Mouse (Mus musculus) CH12.LX (cell line): ENCODE data around the gene Nebl. TPM values are rescaled to one million over a fixed set of nuclear protein-coding genes. Genes with fewer than 3 reads are reported as not detected.
A peak's percentile ranks its signal among the peaks of the same experiment; 100 is the strongest.

Experiments used
- DNase-seq: peaks from one replicate; pipeline ENCODE4 v3.0.0-alpha.2; 2013; ENCODE audit errors: extremely low read depth
- H3K27ac ChIP-seq: 2 replicates; pipeline ENCODE4 v1.5.1; 2012; ENCODE audit warnings: low read depth, mild to moderate bottlenecking, control low read depth, moderate library complexity; ENCODE audit not compliant: insufficient read depth
- H3K27me3 ChIP-seq: replicated peaks from 2 replicates; pipeline ENCODE3; 2012; ENCODE audit warnings: inconsistent platforms
- H3K36me3 ChIP-seq, 2 experiments: replicated peaks in 1 of 2; 2 replicates each; pipeline versions ENCODE3 to v1.6.1; 2012; ENCODE audit warnings: inconsistent platforms in 1 of 2, low read length in 1 of 2, mild to moderate bottlenecking in 1 of 2, mixed read lengths in 1 of 2, moderate library complexity in 1 of 2; ENCODE audit not compliant: control insufficient read depth in 1 of 2, insufficient read depth in 1 of 2
- H3K4me1 ChIP-seq, 2 experiments: 2 replicates each; pipeline ENCODE4 v1.6.1; 2012; ENCODE audit warnings: inconsistent platforms in 1 of 2, moderate library complexity in 1 of 2; ENCODE audit not compliant: insufficient read depth in 2 of 2, control insufficient read depth in 1 of 2
- H3K4me2 ChIP-seq: 2 replicates; pipeline ENCODE4 v1.6.1; 2012; ENCODE audit warnings: low read depth, mild to moderate bottlenecking, control low read depth; ENCODE audit not compliant: poor library complexity, insufficient read depth, severe bottlenecking
- H3K4me3 ChIP-seq, 3 experiments: fragments of 150-350 bp in 1 of 3; sonication (generic) in 1 of 3; replicated peaks in 1 of 3; 2 replicates each; pipeline versions ENCODE3 to v1.5.1; 2011 to 2012; ENCODE audit warnings: low read depth in 2 of 3, low read length in 2 of 3, mild to moderate bottlenecking in 2 of 3, moderate library complexity in 2 of 3, control low read depth in 1 of 3, improper control_type of control experiment in 1 of 3, inconsistent platforms in 1 of 3, mixed read lengths in 1 of 3; ENCODE audit not compliant: poor library complexity in 1 of 3
- H3K79me2 ChIP-seq: replicated peaks from 2 replicates; pipeline ENCODE4 v1.6.1; 2012; ENCODE audit warnings: mild to moderate bottlenecking, moderate library complexity; ENCODE audit not compliant: control insufficient read depth, poor library complexity, insufficient read depth, severe bottlenecking; ENCODE audit errors: extremely low read depth
- H3K9ac ChIP-seq: 2 replicates; pipeline ENCODE4 v1.6.1; 2012; ENCODE audit warnings: low read depth, mild to moderate bottlenecking, control low read depth, moderate library complexity; ENCODE audit not compliant: insufficient read depth
- H3K9me3 ChIP-seq: replicated peaks from 2 replicates; pipeline ENCODE3; 2012; ENCODE audit warnings: low read length, inconsistent platforms, mixed read lengths
- BHLHE40 ChIP-seq: IDR thresholded peaks from 2 replicates; pipeline ENCODE4 v1.6.1; 2011; ENCODE audit warnings: mild to moderate bottlenecking, low read depth, low read length, improper control_type of control experiment
- CHD1 ChIP-seq: IDR thresholded peaks from 2 replicates; pipeline ENCODE4 v1.6.1; 2012; ENCODE audit warnings: low read depth, low read length, improper control_type of control experiment, inconsistent platforms
- CHD2 ChIP-seq: IDR thresholded peaks from 2 replicates; pipeline ENCODE4 v1.6.1; 2011; ENCODE audit warnings: low read length, improper control_type of control experiment
- E2F4 ChIP-seq: IDR thresholded peaks from 2 replicates; pipeline ENCODE4 v1.6.1; 2011; ENCODE audit warnings: low read depth, low read length, improper control_type of control experiment; ENCODE audit not compliant: insufficient replicate concordance
- EP300 ChIP-seq: IDR thresholded peaks from 2 replicates; pipeline ENCODE4 v1.6.1; 2011; ENCODE audit warnings: low read length, improper control_type of control experiment
- ETS1 ChIP-seq: conservative IDR thresholded peaks from 2 replicates; pipeline ENCODE4 v1.6.1; 2012; ENCODE audit warnings: low read depth, mild to moderate bottlenecking, inconsistent platforms, low read length, improper control_type of control experiment, moderate library complexity
- GABPA ChIP-seq: IDR thresholded peaks from 2 replicates; pipeline ENCODE4 v1.6.1; 2012; ENCODE audit warnings: low read depth, low read length, improper control_type of control experiment, inconsistent platforms; ENCODE audit not compliant: insufficient replicate concordance
- HCFC1 ChIP-seq: IDR thresholded peaks from 2 replicates; pipeline ENCODE4 v1.6.1; 2012; ENCODE audit warnings: low read depth, mild to moderate bottlenecking, inconsistent platforms, low read length, improper control_type of control experiment
- IRF4 ChIP-seq: IDR thresholded peaks from 2 replicates; pipeline ENCODE4 v1.6.1; 2014; ENCODE audit warnings: low read depth, mild to moderate bottlenecking, inconsistent platforms, low read length, improper control_type of control experiment
- JUN ChIP-seq: IDR thresholded peaks from 2 replicates; pipeline ENCODE4 v1.6.1; 2011; ENCODE audit warnings: low read depth, mild to moderate bottlenecking, low read length, improper control_type of control experiment, moderate library complexity; ENCODE audit not compliant: insufficient read depth
- JUND ChIP-seq: conservative IDR thresholded peaks from 2 replicates; pipeline ENCODE4 v1.6.1; 2011; ENCODE audit warnings: low read depth, low read length, improper control_type of control experiment
- KAT2A ChIP-seq: IDR thresholded peaks from 2 replicates; pipeline ENCODE4 v1.6.1; 2012; ENCODE audit warnings: low read length, improper control_type of control experiment, inconsistent platforms; ENCODE audit not compliant: insufficient replicate concordance
- MAFK ChIP-seq: IDR thresholded peaks from 2 replicates; pipeline ENCODE4 v1.6.1; 2011; ENCODE audit warnings: low read length, improper control_type of control experiment; ENCODE audit not compliant: insufficient replicate concordance
- MAX ChIP-seq: IDR thresholded peaks from 2 replicates; pipeline ENCODE4 v1.6.1; 2011; ENCODE audit warnings: low read length, improper control_type of control experiment
- MAZ ChIP-seq: IDR thresholded peaks from 2 replicates; pipeline ENCODE4 v1.6.1; 2012; ENCODE audit warnings: low read depth, mild to moderate bottlenecking, inconsistent platforms, low read length, improper control_type of control experiment, moderate library complexity
- MEF2A ChIP-seq: IDR thresholded peaks from 2 replicates; pipeline ENCODE4 v1.6.1; 2014; ENCODE audit warnings: low read depth, mild to moderate bottlenecking, inconsistent platforms, low read length, improper control_type of control experiment, borderline replicate concordance
- MXI1 ChIP-seq: IDR thresholded peaks from 2 replicates; pipeline ENCODE4 v1.6.1; 2011; ENCODE audit warnings: mild to moderate bottlenecking, low read depth, low read length, improper control_type of control experiment
- MYC ChIP-seq: IDR thresholded peaks from 2 replicates; pipeline ENCODE4 v1.6.1; 2011; ENCODE audit warnings: low read depth, mild to moderate bottlenecking, improper control_type of control experiment, low read length
- POLR2AphosphoS2 ChIP-seq: IDR thresholded peaks from 2 replicates; pipeline ENCODE4 v1.6.1; 2011; ENCODE audit warnings: low read depth, low read length, improper control_type of control experiment
- RCOR1 ChIP-seq: conservative IDR thresholded peaks from 2 replicates; pipeline ENCODE4 v1.6.1; 2012; ENCODE audit warnings: low read depth, mild to moderate bottlenecking, inconsistent platforms, low read length, improper control_type of control experiment
- SIN3A ChIP-seq: IDR thresholded peaks from 2 replicates; pipeline ENCODE4 v1.6.1; 2012; ENCODE audit warnings: low read length, improper control_type of control experiment, inconsistent platforms
- SMC3 ChIP-seq: IDR thresholded peaks from 2 replicates; pipeline ENCODE4 v1.6.1; 2011; ENCODE audit warnings: low read depth, low read length, improper control_type of control experiment
- TCF12 ChIP-seq: IDR thresholded peaks from 2 replicates; pipeline ENCODE4 v1.6.1; 2014; ENCODE audit warnings: low read depth, mild to moderate bottlenecking, inconsistent platforms, low read length, improper control_type of control experiment
- ZMIZ1 ChIP-seq: IDR thresholded peaks from 2 replicates; pipeline ENCODE4 v1.6.1; 2012; ENCODE audit warnings: low read depth, mild to moderate bottlenecking, inconsistent platforms, low read length, improper control_type of control experiment
- dilution Hi-C: fragments of 300-500 bp; cut with MboI; formaldehyde crosslinking; loops from 2 replicates; pipeline ENCODE4 v1.14.3; 2020; ENCODE audit warnings: low sequenced_read_pairs; ENCODE audit not compliant: extremely low pct_unique_long_range_greater_than_20kb, extremely low pct_ligation_motif_present
- in situ Hi-C: fragments of 300-500 bp; cut with MboI; formaldehyde crosslinking; loops from 3 replicates; pipeline ENCODE4 v1.14.3; 2019; ENCODE audit warnings: low sequenced_read_pairs, low pct_ligation_motif_present, low pct_unique_long_range_greater_than_20kb, mixed read lengths
- polyA plus RNA-seq: library from polyadenylated mRNA; unstranded; fragments of >175 nt; gene quantifications from 2 replicates; pipeline ENCODE4 v1.2.1, GENCODE M21; 2012; ENCODE audit warnings: low read depth; ENCODE audit not compliant: insufficient read length
- total RNA-seq, 2 experiments: library from RNA; depleted of rRNA; stranded (reverse); fragments of 300-350 nt in 1 of 2; fragments of >200 nt in 1 of 2; gene quantifications; 2 replicates each; pipeline ENCODE4 v1.2.3; 2012 to 2014

Nebl gene
- total and polyA plus RNA-seq, 3 experiments = 12.6 to 113 (median 46.4) TPM

- TF ChIP-seq GABPA = no peak
- TF ChIP-seq CHD1 = no peak; the same call in 1 of the 2 replicates
- TF ChIP-seq SIN3A = peak; percentile 42; the same call in 1 of the 2 replicates
- peak; percentile 96 for TF ChIP-seq ETS1
- TF ChIP-seq HCFC1 = no peak
- peak; percentile 73; the same call in 1 of the 2 replicates for TF ChIP-seq TCF12
- TF ChIP-seq POLR2AphosphoS2 = no peak
- 0 out of 2 replicates have a peak, but pooled peaks have one; percentile 3 for TF ChIP-seq ZMIZ1
Measured at GRCm38 (mm10) chr2:17391389-17391788, 339.9 kb downstream of the Nebl start (continued).

- Histone ChIP-seq H3K9me3 (peaks cover 2% of the 10 kb centered on the region), H3K27ac (peak overlapping the region; percentile 52), H3K36me3 (peaks cover 0 to 24% of the 10 kb centered on the region in 2 experiments), H3K79me2 (no peaks in the 10 kb centered on the region), H3K4me2 (peak overlapping the region; percentile 90), H3K4me1 (peaks cover 9 to 64% of the 10 kb centered on the region in 2 experiments; a peak in 3 of 4 replicates), H3K4me3 (peak overlapping the region; percentile 41 to 52 (median 50)), H3K9ac (no peak overlapping the region; the same call in 1 of the 2 replicates), H3K27me3 (no peaks in the 10 kb centered on the region)
- TF ChIP-seq JUN = peak; percentile 40; the same call in 1 of the 2 replicates
- peak; percentile 62 for TF ChIP-seq CHD2
- peak; percentile 25; the same call in 1 of the 2 replicates for TF ChIP-seq ZMIZ1
- TF ChIP-seq POLR2AphosphoS2 = no peak; the same call in 1 of the 2 replicates
- TF ChIP-seq E2F4 = peak; percentile 63; the same call in 1 of the 2 replicates
- TF ChIP-seq IRF4 = peak; percentile 70; the same call in 1 of the 2 replicates
- peak; percentile 49; the same call in 1 of the 2 replicates for TF ChIP-seq JUND
- peak; percentile 75; the same call in 1 of the 2 replicates for TF ChIP-seq MXI1
- peak; percentile 77 for TF ChIP-seq MAX
- peak; percentile 91 for TF ChIP-seq SIN3A
- TF ChIP-seq TCF12 = peak; percentile 84
- TF ChIP-seq KAT2A = no peak
- no peak; the same call in 1 of the 2 replicates for TF ChIP-seq MAFK
- TF ChIP-seq EP300 = peak; percentile 85
- peak; percentile 86; the same call in 1 of the 2 replicates for TF ChIP-seq MEF2A
- TF ChIP-seq SMC3 = no peak
- TF ChIP-seq MYC = peak; percentile 77; the same call in 1 of the 2 replicates
- peak; percentile 73 for TF ChIP-seq BHLHE40
- peak; percentile 89 for TF ChIP-seq ETS1
- TF ChIP-seq MAZ = 0 out of 2 replicates have a peak, but pooled peaks have one; percentile 23
- no peak for TF ChIP-seq GABPA
- TF ChIP-seq HCFC1 = peak; percentile 49
- peak; percentile 75 for TF ChIP-seq CHD1
- TF ChIP-seq RCOR1 = 0 out of 2 replicates have a peak, but pooled peaks have one; percentile 79
- dilution Hi-C loops = no loop called here
- peak; percentile 80 for DNase-seq
- in situ Hi-C loops = loop anchor here (25.0 kb wide), 1 partner anchor 178 kb away; no protein-coding TSS in a partner anchor
Measured at GRCm38 (mm10) chr2:17390513-17391200, 340.6 kb downstream of the Nebl start.
